8 mouse cellular contexts compared by ENCODE assay signal in genomic region chr3:117869324-117869715, GRCm38 (mm10). TPM values are rescaled to one million over a fixed set of nuclear protein-coding genes. Genes with fewer than 3 reads are reported as not detected.
A peak's percentile ranks its signal among the peaks of the same experiment; 100 is the strongest.
DNase-seq lines count a peak whose midpoint lies in the region; ATAC-seq and TF ChIP-seq lines count a peak whose summit lies in the region.

No protein-coding gene starts in this region.

- H3K36me3 ChIP-seq in ES-E14 (ENCODE audit: control insufficient read depth, insufficient read depth, low read length, poor library complexity, severe bottlenecking), result no peaks in the 10 kb centered on the region
- H3K36me3 ChIP-seq in hindbrain, embryonic 11.5 days (ENCODE audit: control insufficient read depth, insufficient read depth, low read length), result no peaks in the 10 kb centered on the region
- H3K36me3 ChIP-seq in liver, embryonic 16.5 days (ENCODE audit: control insufficient read depth, insufficient read depth), result no peaks in the 10 kb centered on the region

- no peaks in the 10 kb centered on the region for H3K27me3 ChIP-seq in cerebellum, adult 2 months (ENCODE audit: control insufficient read depth, insufficient read depth, low read length)
- H3K27me3 ChIP-seq in hindbrain, embryonic 11.5 days (ENCODE audit: control insufficient read depth, insufficient read depth, low read length), result no peaks in the 10 kb centered on the region
- no peaks in the 10 kb centered on the region for H3K27me3 ChIP-seq in liver, embryonic 16.5 days (ENCODE audit: control insufficient read depth, insufficient read depth, low read depth, low read length)

- TF ChIP-seq CTCF in cerebellum, adult 2 months (IDR thresholded peaks at IDR 0.05; ENCODE audit: borderline replicate concordance, insufficient read depth, low read depth, low read length), result no peak

- no peak for TF ChIP-seq POLR2A in cerebellum, adult 2 months (IDR thresholded peaks at IDR 0.05; ENCODE audit: borderline replicate concordance, insufficient read depth, low read length)

- in situ Hi-C loops in ES-E14 (cut with MboI; ENCODE audit: low sequenced_read_pairs in 2 of 2, unreplicated experiment in 2 of 2), result no loop called here

- H3K4me1 ChIP-seq in cerebellum, adult 2 months (ENCODE audit: control insufficient read depth, insufficient read depth, low read length), result no peaks in the 10 kb centered on the region
- no peaks in the 10 kb centered on the region for H3K4me1 ChIP-seq in ES-E14 (ENCODE audit: control insufficient read depth in 2 of 2, insufficient read depth in 2 of 2, low read length in 2 of 2, poor library complexity in 1 of 2)
- no peaks in the 10 kb centered on the region for H3K4me1 ChIP-seq in hindbrain, embryonic 11.5 days (replicated peaks; ENCODE audit: control insufficient read depth, insufficient read depth, low read length)
- no peaks in the 10 kb centered on the region for H3K4me1 ChIP-seq in liver, embryonic 16.5 days (ENCODE audit: control insufficient read depth, low read depth, low read length)

- H3K9ac ChIP-seq in ES-E14 (ENCODE audit: insufficient read depth, low read depth, low read length, poor library complexity, severe bottlenecking), result no peak overlapping the region
- peak overlapping the region; percentile 49; the same call in 1 of the 2 replicates for H3K9ac ChIP-seq in hindbrain, embryonic 11.5 days (ENCODE audit: low read depth, low read length)
- peak overlapping the region; percentile 55 for H3K9ac ChIP-seq in liver, embryonic 16.5 days (ENCODE audit: low read depth, low read length)

- ATAC-seq in hindbrain, embryonic 11.5 days (ENCODE audit: low FRiP score), result no peak
- ATAC-seq in liver, embryonic 16.5 days (ENCODE audit: low read depth), result no peak

- H3K4me2 ChIP-seq in hindbrain, embryonic 11.5 days (replicated peaks; ENCODE audit: low read depth, low read length), result peak overlapping the region; percentile 63
- peak overlapping the region; percentile 62 for H3K4me2 ChIP-seq in liver, embryonic 16.5 days (ENCODE audit: low read depth, low read length)

- H3K27ac ChIP-seq in cerebellum, adult 2 months (ENCODE audit: insufficient read depth, low read length), result 0 out of 2 replicates have a peak overlapping the region, but pooled peaks have one; percentile 66
- no peak overlapping the region for H3K27ac ChIP-seq in ES-E14 (ENCODE audit: insufficient read depth, low read depth, low read length, poor library complexity, severe bottlenecking)
- H3K27ac ChIP-seq in hindbrain, embryonic 11.5 days (ENCODE audit: low read depth, low read length), result 0 out of 2 replicates have a peak overlapping the region, but pooled peaks have one; percentile 4
- H3K27ac ChIP-seq in liver, embryonic 16.5 days (ENCODE audit: low read length), result no peak overlapping the region

- peak overlapping the region; percentile 70 for H3K4me3 ChIP-seq in cerebellum, adult 2 months (replicated peaks; ENCODE audit: insufficient read depth, low read depth, low read length)
- H3K4me3 ChIP-seq in ES-E14 (ENCODE audit: insufficient read depth in 1 of 2, low read depth in 1 of 2, low read length in 2 of 2, poor library complexity in 1 of 2, severe bottlenecking in 1 of 2), result peak overlapping the region; percentile 73 to 84
- peak overlapping the region; percentile 42 for H3K4me3 ChIP-seq in hindbrain, embryonic 11.5 days (ENCODE audit: low read depth, low read length)
- H3K4me3 ChIP-seq in liver, embryonic 16.5 days (ENCODE audit: low read depth, low read length), result peak overlapping the region; percentile 64

- no peak for DNase-seq in cerebellum, adult 2 months
- DNase-seq in cerebellum, adult 18-20 months, result no peak
- DNase-seq in ES-E14 (ENCODE audit: low read depth, low spot score), result no peak
- DNase-seq in hindbrain, embryonic 11.5 days (ENCODE audit: low spot score), result no peak
- no peak for DNase-seq in left cerebral cortex, adult 18-20 months (ENCODE audit: low spot score in 2 of 2)
- no peak for DNase-seq in yolk sac, embryonic 10.5 days (ENCODE audit: low spot score)
- no peak for DNase-seq in gastrocnemius, postnatal 25 days

- 21% methylated on average over 2 of the region's 2 CpGs for WGBS in cerebellum, adult 2 months
- 18% methylated on average over 2 of the region's 2 CpGs for WGBS in hindbrain, embryonic 11.5 days
- 8% methylated on average over 2 of the region's 2 CpGs for WGBS in liver, embryonic 16.5 days (ENCODE audit: insufficient replicate concordance)

- H3K9me3 ChIP-seq in ES-E14 (ENCODE audit: control insufficient read depth, insufficient read depth, low read depth, low read length), result no peaks in the 10 kb centered on the region
- H3K9me3 ChIP-seq in hindbrain, embryonic 11.5 days (ENCODE audit: control insufficient read depth, low read length), result no peaks in the 10 kb centered on the region
- no peaks in the 10 kb centered on the region for H3K9me3 ChIP-seq in liver, embryonic 16.5 days (replicated peaks; ENCODE audit: control insufficient read depth, low read length)

TF ChIP-seq in ES-E14, 5 proteins besides CTCF, POLR2A, EP300 and RAD21:
- TF ChIP-seq MAFK (IDR thresholded peaks at IDR 0.05; ENCODE audit: insufficient read depth, low read depth, low read length) (no peak), ZC3H11A (IDR thresholded peaks at IDR 0.05; ENCODE audit: borderline replicate concordance, low read depth, low read length) (no peak), HCFC1 (IDR thresholded peaks at IDR 0.05; ENCODE audit: borderline replicate concordance, insufficient read depth, low read length) (no peak), CHD2 (IDR thresholded peaks at IDR 0.05; ENCODE audit: low read depth, low read length) (no peak), ZNF384 (IDR thresholded peaks at IDR 0.05; ENCODE audit: low read depth, low read length) (no peak)

RNA-seq across cellular contexts. Expression of gene Snx7, which starts 0.6 kb away (rescaled TPM):
- polyA plus RNA-seq in cerebellum, adult 2 months (2012; rRNA removed), result 4.7 and 6.5 TPM in 2 replicates
- total RNA-seq in ES-E14 (2012; rRNA removed), result 4.9 and 12.8 TPM in 2 replicates
- polyA plus RNA-seq in hindbrain, embryonic 11.5 days (2014; fragmentation: Nextera tagmentation; extraction: Ambion mirVana), result 18.0 and 19.2 TPM in 2 replicates
- 11.4 and 12.1 TPM in 2 replicates for polyA plus RNA-seq in liver, embryonic 16.5 days (2015; fragmentation: Nextera tagmentation; extraction: Ambion mirVana)
- 10 to 100 TPM; 20.9 to 22.3 TPM for total RNA-seq in left cerebral cortex, adult 18-20 months (2021)
- total RNA-seq in gastrocnemius, postnatal 25 days (2021), result 1 to 10 TPM; 3.0 to 4.0 TPM

Comparison
In these comparisons a context has a peak if more than half of its experiments do, and no peak if none do; other contexts are left out.
1. H3K27ac ChIP-seq: peak in cerebellum, adult 2 months (single experiment) and hindbrain, embryonic 11.5 days (single experiment); none in ES-E14 (single experiment) and liver, embryonic 16.5 days (single experiment).
2. Peak in every context shown above with its lines, with median percentiles within 50 percentile points of each other: H3K4me3 ChIP-seq.